Mouse (Mus musculus): ENCODE measurements around the gene Ssb. TPM values are rescaled to one million over a fixed set of nuclear protein-coding genes. Genes with fewer than 3 reads are reported as not detected.

Ssb gene
- total and polyA plus RNA-seq, 3 experiments: 41.7 to 574 (median 427) TPM

- Histone ChIP-seq H3K4me3 (ENCODE audit: low read depth, low read length) (peak overlapping the region; percentile 90), H3K36me3 (replicated peaks) (peaks cover 31% of the 10 kb centered on the region), H3K9me3 (replicated peaks) (no peaks in the 10 kb centered on the region), H3K27me3 (ENCODE audit: insufficient read depth, low read length) (no peaks in the 10 kb centered on the region), H3K4me1 (ENCODE audit: insufficient read depth, low read depth, low read length) (peaks cover 67% of the 10 kb centered on the region)
- no peak for TF ChIP-seq TAL1 (conservative IDR thresholded peaks at IDR 0.05; ENCODE audit: low read depth, low read length)
- TF ChIP-seq GATA1 (IDR thresholded peaks at IDR 0.05; ENCODE audit: borderline replicate concordance, low read length): no peak
- TF ChIP-seq CTCF (IDR thresholded peaks at IDR 0.05; ENCODE audit: low read depth, low read length): no peak
- TF ChIP-seq GATA2 (IDR thresholded peaks at IDR 0.05; ENCODE audit: borderline replicate concordance, low read depth, low read length): no peak
- no peak for TF ChIP-seq POLR2AphosphoS5 (IDR thresholded peaks at IDR 0.05; ENCODE audit: insufficient replicate concordance, low read depth, low read length)
- ATAC-seq (ENCODE audit: extremely low read depth, insufficient number of reproducible peaks, low FRiP score, poor library complexity, severe bottlenecking) (no peak), DNase-seq (ENCODE audit: low spot score) (peak; percentile 37)
These were observed 38.2 kb upstream of the Ssb start for GRCm38 (mm10) chr2:69823129-69823677.

- no peak for TF ChIP-seq CTCF (IDR thresholded peaks at IDR 0.05; ENCODE audit: low read depth, low read length)
- TF ChIP-seq TAL1 (conservative IDR thresholded peaks at IDR 0.05; ENCODE audit: low read depth, low read length): no peak
- no peak for TF ChIP-seq GATA2 (IDR thresholded peaks at IDR 0.05; ENCODE audit: borderline replicate concordance, low read depth, low read length)
- no peak for TF ChIP-seq GATA1 (IDR thresholded peaks at IDR 0.05; ENCODE audit: borderline replicate concordance, low read length)
- TF ChIP-seq POLR2AphosphoS5 (IDR thresholded peaks at IDR 0.05; ENCODE audit: insufficient replicate concordance, low read depth, low read length): no peak
- peaks cover 57% of the 10 kb centered on the region for H3K36me3 ChIP-seq (replicated peaks)
These were observed 35.5 kb upstream of the Ssb start for GRCm38 (mm10) chr2:69825898-69826297.

GRCm38 (mm10) chr2:69826380-69826779 lies 35.0 kb upstream of the Ssb start:
- Histone ChIP-seq H3K4me1 (ENCODE audit: insufficient read depth, low read depth, low read length) (peaks cover 46% of the 10 kb centered on the region), H3K27me3 (ENCODE audit: insufficient read depth, low read length) (no peaks in the 10 kb centered on the region), H3K4me3 (ENCODE audit: low read depth, low read length) (no peak overlapping the region), H3K36me3 (replicated peaks) (peaks cover 62% of the 10 kb centered on the region), H3K9me3 (replicated peaks) (no peaks in the 10 kb centered on the region)
- TF ChIP-seq GATA1 (IDR thresholded peaks at IDR 0.05; ENCODE audit: borderline replicate concordance, low read length) (no peak), GATA2 (IDR thresholded peaks at IDR 0.05; ENCODE audit: borderline replicate concordance, low read depth, low read length) (no peak), CTCF (IDR thresholded peaks at IDR 0.05; ENCODE audit: low read depth, low read length) (no peak), POLR2AphosphoS5 (IDR thresholded peaks at IDR 0.05; ENCODE audit: insufficient replicate concordance, low read depth, low read length) (no peak), TAL1 (conservative IDR thresholded peaks at IDR 0.05; ENCODE audit: low read depth, low read length) (no peak)
- ATAC-seq (ENCODE audit: extremely low read depth, insufficient number of reproducible peaks, low FRiP score, poor library complexity, severe bottlenecking): no peak
- no peak for DNase-seq (ENCODE audit: low spot score)

More at GRCm38 (mm10) chr2:69825898-69826297, 35.5 kb upstream of the Ssb start:
- Histone ChIP-seq H3K27me3 (ENCODE audit: insufficient read depth, low read length) (no peaks in the 10 kb centered on the region), H3K4me1 (ENCODE audit: insufficient read depth, low read depth, low read length) (peaks cover 50% of the 10 kb centered on the region), H3K9me3 (replicated peaks) (no peaks in the 10 kb centered on the region), H3K4me3 (ENCODE audit: low read depth, low read length) (no peak overlapping the region)
- no peak for DNase-seq (ENCODE audit: low spot score)
- no peak for ATAC-seq (ENCODE audit: extremely low read depth, insufficient number of reproducible peaks, low FRiP score, poor library complexity, severe bottlenecking)

DNA sequence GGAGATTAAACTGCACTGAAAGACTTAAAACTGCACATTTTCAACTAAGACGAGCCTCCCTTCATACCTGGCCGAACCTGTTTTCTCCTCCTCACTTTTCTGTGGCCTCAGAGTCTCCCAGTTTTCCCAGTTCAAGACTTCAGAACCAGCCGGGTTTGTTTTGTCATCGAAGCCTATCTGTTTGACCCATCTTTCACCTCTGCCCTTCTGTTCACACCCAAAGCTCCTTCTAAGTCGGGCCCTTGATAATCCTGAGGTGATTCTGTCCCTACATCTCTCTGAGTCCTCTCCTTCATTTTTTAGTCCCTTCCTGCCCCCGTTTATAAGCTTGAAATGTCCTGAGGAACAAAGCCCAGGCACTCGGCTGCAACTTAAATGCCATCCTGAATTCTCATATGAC lies 33.3 kb upstream of the Ssb start:
- Histone ChIP-seq H3K36me3 (replicated peaks) (peaks cover 73% of the 10 kb centered on the region), H3K4me3 (ENCODE audit: low read depth, low read length) (no peak overlapping the region), H3K9me3 (replicated peaks) (no peaks in the 10 kb centered on the region), H3K4me1 (ENCODE audit: insufficient read depth, low read depth, low read length) (peaks cover 37% of the 10 kb centered on the region), H3K27me3 (ENCODE audit: insufficient read depth, low read length) (no peaks in the 10 kb centered on the region)
- no peak for TF ChIP-seq GATA2 (IDR thresholded peaks at IDR 0.05; ENCODE audit: borderline replicate concordance, low read depth, low read length)
- no peak for TF ChIP-seq CTCF (IDR thresholded peaks at IDR 0.05; ENCODE audit: low read depth, low read length)
- no peak for TF ChIP-seq POLR2AphosphoS5 (IDR thresholded peaks at IDR 0.05; ENCODE audit: insufficient replicate concordance, low read depth, low read length)
- no peak for TF ChIP-seq TAL1 (conservative IDR thresholded peaks at IDR 0.05; ENCODE audit: low read depth, low read length)
- no peak for ATAC-seq (ENCODE audit: extremely low read depth, insufficient number of reproducible peaks, low FRiP score, poor library complexity, severe bottlenecking)
- no peak for DNase-seq (ENCODE audit: low spot score)

GRCm38 (mm10) chr2:69829680-69830079 lies 31.7 kb upstream of the Ssb start:
- H3K4me3 ChIP-seq (ENCODE audit: low read depth, low read length): no peak overlapping the region
- TF ChIP-seq GATA1 (IDR thresholded peaks at IDR 0.05; ENCODE audit: borderline replicate concordance, low read length) (no peak), TAL1 (conservative IDR thresholded peaks at IDR 0.05; ENCODE audit: low read depth, low read length) (no peak), CTCF (IDR thresholded peaks at IDR 0.05; ENCODE audit: low read depth, low read length) (no peak), POLR2AphosphoS5 (IDR thresholded peaks at IDR 0.05; ENCODE audit: insufficient replicate concordance, low read depth, low read length) (no peak), GATA2 (IDR thresholded peaks at IDR 0.05; ENCODE audit: borderline replicate concordance, low read depth, low read length) (no peak)
- H3K9me3 ChIP-seq (replicated peaks): no peaks in the 10 kb centered on the region
- H3K4me1 ChIP-seq (ENCODE audit: insufficient read depth, low read depth, low read length): peaks cover 27% of the 10 kb centered on the region
- H3K27me3 ChIP-seq (ENCODE audit: insufficient read depth, low read length): no peaks in the 10 kb centered on the region
- DNase-seq (ENCODE audit: low spot score) (no peak), ATAC-seq (ENCODE audit: extremely low read depth, insufficient number of reproducible peaks, low FRiP score, poor library complexity, severe bottlenecking) (no peak)
- H3K36me3 ChIP-seq (replicated peaks): peaks cover 82% of the 10 kb centered on the region

DNA sequence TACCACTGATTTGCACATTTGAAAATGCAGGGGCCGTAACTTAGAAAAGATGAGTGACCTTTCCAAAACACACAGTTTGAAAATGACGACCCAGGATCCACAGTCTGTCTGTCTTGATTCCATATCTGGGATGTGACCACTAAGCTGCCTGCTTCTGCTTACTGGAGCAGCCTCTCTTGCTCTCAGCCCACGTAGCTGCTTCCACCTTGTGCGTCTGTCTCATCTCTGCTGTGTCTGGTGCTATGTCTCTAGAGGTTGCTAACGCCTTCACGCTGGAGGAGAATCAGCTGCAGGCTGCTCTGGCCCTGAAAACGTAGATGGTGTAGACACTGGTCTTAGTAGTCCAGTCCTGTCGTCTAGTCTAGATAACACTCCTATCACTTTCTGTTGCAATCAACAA lies 31.2 kb upstream of the Ssb start:
- peaks cover 82% of the 10 kb centered on the region for H3K36me3 ChIP-seq (replicated peaks)
- TF ChIP-seq CTCF (IDR thresholded peaks at IDR 0.05; ENCODE audit: low read depth, low read length) (no peak), TAL1 (conservative IDR thresholded peaks at IDR 0.05; ENCODE audit: low read depth, low read length) (no peak), GATA2 (IDR thresholded peaks at IDR 0.05; ENCODE audit: borderline replicate concordance, low read depth, low read length) (no peak), GATA1 (IDR thresholded peaks at IDR 0.05; ENCODE audit: borderline replicate concordance, low read length) (no peak), POLR2AphosphoS5 (IDR thresholded peaks at IDR 0.05; ENCODE audit: insufficient replicate concordance, low read depth, low read length) (no peak)
- ATAC-seq (ENCODE audit: extremely low read depth, insufficient number of reproducible peaks, low FRiP score, poor library complexity, severe bottlenecking): no peak
- peaks cover 22% of the 10 kb centered on the region for H3K4me1 ChIP-seq (ENCODE audit: insufficient read depth, low read depth, low read length)
- H3K27me3 ChIP-seq (ENCODE audit: insufficient read depth, low read length): no peaks in the 10 kb centered on the region
- no peak overlapping the region for H3K4me3 ChIP-seq (ENCODE audit: low read depth, low read length)
- no peaks in the 10 kb centered on the region for H3K9me3 ChIP-seq (replicated peaks)
- no peak for DNase-seq (ENCODE audit: low spot score)
